Mouse (Mus musculus): ENCODE measurements at regions not wholly inside any gene's neighbourhood (a gene's known extent, or its start where the extent isn't known, plus 50 kb on each side); places are given as distances from the start of the nearest gene placed in this dataset.

GRCm38 (mm10) chr7:88544393-88544792 is 114.3 kb downstream of the Rab38 start:
- in situ Hi-C loops (cut with MboI; ENCODE audit: low sequenced_read_pairs), result loop anchor here (25.0 kb wide), 2 partner anchors 232 to 457 kb away; no protein-coding TSS in a partner anchor

GRCm38 (mm10) chr7:88544976-88545654 is 115.0 kb downstream of the Rab38 start:
- in situ Hi-C loops (cut with MboI; ENCODE audit: low sequenced_read_pairs), result loop anchor here (25.0 kb wide), 2 partner anchors 233 to 458 kb away; no protein-coding TSS in a partner anchor

- in situ Hi-C loops (cut with MboI; ENCODE audit: low sequenced_read_pairs), result no loop called here
These were observed 145.0 kb downstream of the Rab38 start for GRCm38 (mm10) chr7:88575073-88575472.

- in situ Hi-C loops (cut with MboI; ENCODE audit: low sequenced_read_pairs), result no loop called here
These were observed 170.7 kb downstream of the Rab38 start for GRCm38 (mm10) chr7:88600781-88601180.
